Mouse (Mus musculus): ENCODE data around the gene Rnf141.

GRCm38 (mm10) chr7:110762605-110763180, 81.6 kb downstream of the Rnf141 start:
- TF ChIP-seq CTCF (IDR thresholded peaks at IDR 0.05; ENCODE audit: extremely low read depth, insufficient read depth, insufficient read length, insufficient replicate concordance) = no peak
- no peak for TF ChIP-seq POLR2A (IDR thresholded peaks at IDR 0.05; ENCODE audit: low read depth, low read length)
